Mouse (Mus musculus) cerebellum, adult 11 months (tissue): Measurements from ENCODE around the gene Hs6st3.

Experiments used
- DNase-seq: peaks from one replicate; pipeline ENCODE4 v3.0.0; 2022

Hs6st3 gene

DNA sequence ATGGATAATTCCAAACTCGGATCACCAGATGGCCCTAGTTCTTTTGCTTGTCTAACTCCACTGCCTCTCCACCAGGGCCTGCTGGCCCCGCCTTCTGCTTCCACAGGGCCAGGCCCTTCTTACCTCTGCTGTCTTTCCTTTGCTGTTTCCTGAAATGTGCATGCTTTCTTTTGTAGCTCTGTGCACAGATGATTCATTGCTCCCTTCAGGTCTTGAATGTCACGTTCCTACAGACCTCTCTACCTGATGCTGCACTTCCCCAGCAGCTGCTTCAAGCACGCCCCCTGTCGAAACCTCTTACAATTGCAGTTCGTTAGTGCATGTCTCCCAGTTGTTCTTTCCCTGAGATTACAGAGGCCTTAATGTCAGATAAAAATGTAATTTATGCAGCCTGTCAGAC, 682.4 kb downstream of the Hs6st3 start:
- no peak for DNase-seq

DNA sequence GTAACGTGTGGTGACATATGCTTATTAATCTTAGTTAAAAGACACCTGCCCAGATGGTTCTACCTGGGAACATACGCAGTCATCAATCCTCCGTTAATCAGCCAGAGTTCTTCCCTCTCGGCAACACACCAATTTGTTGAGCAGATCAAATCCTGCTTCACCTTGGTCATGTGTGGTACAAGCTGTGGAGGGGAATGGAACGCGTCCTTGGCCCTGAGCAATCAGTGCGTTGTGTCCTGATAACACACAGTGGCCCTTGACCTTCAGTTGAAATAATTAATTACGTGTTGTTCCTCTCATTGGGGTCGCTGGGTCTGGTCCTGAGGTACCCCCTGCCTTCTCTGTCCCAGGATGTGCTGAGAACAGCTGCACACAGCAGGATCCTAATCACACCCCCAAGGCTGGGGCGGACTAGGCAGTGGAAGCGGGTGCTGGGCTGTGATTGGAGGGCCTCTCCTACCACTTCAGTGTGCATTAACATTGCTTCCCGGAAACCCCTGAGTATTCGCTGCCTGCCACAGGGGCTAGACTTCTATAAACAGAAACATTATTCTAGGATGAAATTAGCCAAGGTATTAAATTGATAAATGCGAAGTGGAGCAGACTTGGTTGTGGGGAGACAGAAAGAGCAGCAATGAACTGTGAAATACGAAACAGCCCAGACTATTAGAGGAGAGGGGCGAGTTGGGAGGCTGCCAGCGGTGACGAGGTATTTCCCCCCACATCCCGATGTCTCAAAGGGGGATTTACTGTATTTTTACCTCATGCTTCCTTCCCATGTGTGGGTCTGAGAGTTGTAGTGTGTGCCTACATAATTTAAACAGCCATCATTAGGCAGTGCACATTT, 693.2 kb downstream of the Hs6st3 start:
- no peak for DNase-seq

DNA sequence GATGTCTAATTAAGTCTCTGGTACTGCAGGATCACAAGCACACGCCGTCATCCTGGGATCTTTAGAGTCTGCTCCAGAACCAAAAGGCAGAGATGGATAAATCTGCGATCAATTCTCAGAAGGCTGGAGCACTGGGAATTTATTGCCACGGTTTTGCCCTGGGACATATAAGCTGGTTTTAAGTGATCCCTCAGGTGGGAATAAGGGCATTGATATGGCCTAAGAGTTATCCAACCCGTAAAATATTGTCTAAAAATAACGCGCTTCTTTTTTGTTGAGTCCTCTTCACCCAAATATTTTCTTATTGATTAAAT, 693.8 kb downstream of the Hs6st3 start:
- no peak for DNase-seq

DNA sequence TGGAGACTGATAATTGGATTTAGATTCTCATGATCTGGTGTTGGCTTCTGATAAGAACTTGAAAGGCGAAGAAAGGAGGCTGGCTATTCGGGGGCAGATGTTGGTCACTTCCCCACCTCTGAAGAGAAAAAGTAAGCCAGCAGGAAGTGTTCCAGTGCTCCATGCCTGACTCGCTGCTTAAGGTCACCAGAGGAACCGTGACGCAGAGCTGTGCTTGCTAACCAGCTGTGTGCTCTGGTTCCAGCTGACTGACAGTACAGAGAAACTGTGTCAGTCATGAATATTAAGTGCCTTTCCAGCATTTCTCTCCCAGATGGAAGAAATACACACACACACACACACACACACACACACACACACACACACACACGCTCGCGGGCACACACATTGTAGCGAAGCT, 694.8 kb downstream of the Hs6st3 start:
- no peak for DNase-seq

DNA sequence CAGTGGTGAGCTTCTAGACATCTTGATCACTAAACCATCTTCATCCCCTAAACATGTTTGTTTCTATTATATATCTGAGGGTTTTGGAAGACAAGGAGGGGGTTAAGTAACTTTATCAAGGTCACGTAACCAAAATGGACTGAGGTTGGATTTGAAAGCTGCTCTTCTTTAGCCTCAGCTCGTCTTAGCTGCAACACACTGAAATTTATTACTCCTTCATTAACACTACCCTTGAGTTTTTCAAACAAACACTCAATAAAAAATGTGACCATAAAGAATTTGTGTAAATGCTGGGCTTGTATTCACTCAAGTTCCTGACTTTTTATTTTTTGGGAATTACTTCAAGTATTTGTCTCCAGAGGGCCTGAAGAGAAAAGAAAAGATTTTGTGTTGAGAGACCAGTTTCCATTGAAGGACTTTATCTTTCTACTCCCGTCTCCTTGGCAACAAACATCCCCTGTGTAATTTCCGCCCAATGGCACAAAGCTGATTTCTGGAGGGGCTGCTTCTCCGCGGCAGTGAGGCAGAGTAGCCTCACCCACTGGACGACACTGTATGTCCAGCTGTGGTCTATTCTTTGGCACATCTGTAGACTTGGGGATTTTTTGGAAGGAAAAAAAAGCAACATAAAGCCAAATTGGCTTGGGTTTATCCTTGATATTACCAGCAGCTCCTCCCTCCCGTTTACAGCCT, 696.0 kb downstream of the Hs6st3 start:
- no peak for DNase-seq

DNA sequence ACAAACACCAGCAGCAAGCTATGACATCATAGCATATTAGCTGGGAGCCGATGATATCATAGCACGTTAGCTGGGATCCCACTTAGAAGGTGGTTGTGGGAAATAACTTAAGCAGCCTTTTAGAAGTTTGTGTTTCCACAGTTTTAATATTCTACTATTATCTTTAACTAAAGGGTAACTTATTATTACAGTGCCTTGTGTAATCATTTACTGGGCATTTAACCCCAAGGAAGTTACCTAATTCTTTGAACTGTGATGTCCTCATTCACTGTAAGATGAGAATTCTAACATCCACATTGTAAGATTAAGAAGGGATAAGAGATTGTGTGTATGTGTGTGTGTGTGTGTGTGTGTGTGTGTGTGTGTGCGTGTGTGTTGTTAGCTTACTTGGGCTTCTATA, 697.9 kb downstream of the Hs6st3 start:
- no peak for DNase-seq

DNA sequence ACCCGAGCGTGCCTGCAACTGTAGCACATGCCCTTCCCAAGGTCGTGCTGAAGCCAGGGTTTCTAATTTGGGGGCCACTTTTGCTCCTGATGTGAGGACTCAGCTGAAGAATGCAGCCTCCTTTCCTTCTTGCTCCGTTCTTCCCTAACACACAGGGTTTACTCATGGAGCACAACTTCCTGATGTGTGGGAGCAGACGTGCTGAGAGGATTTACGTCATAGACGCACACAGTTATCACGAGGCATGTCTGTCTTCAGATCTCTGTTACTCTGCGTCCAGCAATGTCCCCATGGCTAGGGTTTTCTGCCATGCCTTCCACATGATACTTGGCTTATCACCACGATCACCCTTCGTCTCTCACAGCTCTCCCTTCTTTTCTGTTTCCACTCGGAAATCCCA, 709.4 kb downstream of the Hs6st3 start:
- no peak for DNase-seq

DNA sequence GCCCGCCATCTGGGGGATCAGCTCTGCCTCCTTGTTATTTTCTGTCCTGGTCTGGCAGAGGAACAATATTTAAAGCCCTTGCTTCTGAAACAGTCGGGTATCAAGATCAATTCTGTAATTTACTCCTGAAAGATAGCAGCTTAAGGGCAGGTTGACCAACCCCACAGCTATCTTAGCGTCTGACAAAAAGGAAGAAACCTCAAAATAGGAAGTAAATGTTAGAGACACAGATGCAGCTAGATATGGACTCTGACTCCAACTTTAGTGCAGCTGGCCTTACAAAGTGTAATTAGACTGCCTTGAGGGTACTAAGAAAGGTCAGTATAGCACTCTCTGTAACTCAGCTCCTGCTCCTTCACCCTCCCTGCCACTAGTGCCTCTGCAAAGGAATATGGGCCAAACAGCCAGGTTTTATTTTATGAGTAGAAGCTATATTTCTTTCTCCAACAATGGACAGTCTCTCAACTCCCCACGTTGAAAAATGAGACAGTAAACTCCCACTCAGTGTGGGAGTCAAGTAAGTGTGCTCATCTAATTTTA, 710.7 kb downstream of the Hs6st3 start:
- DNase-seq = no peak

DNA sequence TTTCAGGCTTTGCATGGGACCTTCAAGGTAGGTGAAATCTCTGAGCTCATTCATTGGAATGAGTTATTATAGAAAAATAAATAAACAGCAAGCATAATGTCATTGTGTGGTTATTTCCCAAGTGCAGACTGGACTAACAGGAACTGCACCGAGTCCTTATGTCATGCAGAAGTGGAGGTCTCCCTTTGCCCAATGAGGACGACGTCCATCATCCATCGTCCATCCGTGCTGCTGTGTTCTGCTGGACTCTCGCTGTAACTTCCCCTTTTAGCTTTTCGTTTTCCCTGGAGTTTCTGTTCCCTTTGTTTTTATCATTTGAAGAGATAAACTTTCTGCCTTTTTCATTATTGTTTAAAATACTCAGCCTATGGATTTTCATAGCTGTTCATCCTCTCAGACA, 711.2 kb downstream of the Hs6st3 start:
- DNase-seq = no peak

DNA sequence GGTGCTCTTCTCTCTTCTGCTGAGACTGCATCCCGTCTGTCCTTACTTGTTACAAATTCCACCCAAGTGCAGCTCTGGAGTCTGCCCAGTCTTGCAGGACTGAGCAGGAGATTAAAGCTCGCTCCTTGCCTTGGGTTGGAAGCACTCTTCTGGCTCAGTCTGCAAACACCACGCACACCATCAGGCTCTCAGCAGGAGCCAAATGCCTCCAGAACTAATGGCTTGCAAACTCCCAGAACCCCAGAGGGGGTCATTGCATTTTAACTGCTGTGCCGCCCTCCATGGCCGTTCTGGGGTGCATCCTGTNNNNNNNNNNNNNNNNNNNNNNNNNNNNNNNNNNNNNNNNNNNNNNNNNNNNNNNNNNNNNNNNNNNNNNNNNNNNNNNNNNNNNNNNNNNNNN, 714.0 kb downstream of the Hs6st3 start:
- peak; percentile 22 for DNase-seq

DNA sequence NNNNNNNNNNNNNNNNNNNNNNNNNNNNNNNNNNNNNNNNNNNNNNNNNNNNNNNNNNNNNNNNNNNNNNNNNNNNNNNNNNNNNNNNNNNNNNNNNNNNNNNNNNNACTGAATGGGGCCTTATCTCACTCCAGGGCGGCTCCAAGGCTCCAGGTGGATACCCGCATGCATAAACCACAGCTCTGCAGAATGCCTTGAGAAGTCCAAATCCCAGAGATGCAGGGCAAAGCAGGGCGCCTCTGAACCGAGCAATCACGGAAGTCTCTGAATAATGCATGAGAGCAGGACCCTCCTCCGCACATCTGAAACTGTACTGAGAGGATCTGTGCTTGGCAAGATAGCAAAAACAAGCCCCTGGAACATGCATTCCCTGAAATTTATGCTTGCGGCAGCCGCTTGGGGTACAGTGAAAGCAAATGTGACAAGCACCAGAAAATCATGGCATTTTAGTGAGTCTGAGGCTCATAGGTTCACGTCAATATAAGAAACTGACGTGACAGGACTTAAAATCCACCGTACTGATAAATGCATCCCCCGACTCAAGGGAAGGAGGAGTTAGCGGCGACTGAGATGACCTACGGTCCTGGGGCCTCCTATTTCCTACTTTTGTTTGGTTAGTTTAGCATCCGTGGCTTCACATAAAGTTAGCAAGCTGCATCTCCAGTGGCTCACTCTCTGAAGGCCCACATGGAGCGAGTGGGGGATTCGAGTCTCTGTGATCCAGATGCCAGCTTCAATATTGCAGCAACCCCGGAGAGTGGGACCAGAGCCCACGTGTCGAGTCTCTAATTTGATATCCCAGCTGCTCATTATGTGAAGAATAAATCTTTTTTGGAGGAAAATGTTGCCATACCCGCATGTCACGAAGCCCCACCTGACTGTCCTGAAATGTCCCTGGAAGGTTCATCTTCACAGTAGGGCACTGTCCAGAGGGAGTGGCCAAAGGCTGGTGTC, 719.5 kb downstream of the Hs6st3 start:
- no peak for DNase-seq

DNA sequence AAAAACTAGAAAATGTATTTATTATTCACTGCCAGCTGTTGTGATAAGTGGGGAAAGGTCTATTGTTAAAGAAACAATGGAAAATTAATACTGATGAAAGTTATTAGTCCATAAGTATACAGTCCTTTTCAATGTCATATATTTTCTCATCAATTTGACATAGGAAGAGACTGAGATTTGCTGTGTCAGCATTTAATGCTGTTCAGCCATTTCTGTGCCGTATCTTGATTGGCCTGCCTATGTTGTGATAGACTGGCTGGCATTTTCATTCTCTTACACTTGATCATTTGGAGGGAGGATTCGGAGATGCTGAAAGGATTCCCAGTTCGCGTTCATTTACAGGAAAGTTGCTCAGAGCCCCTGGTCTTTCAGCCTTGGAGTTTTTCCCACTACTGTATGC, 735.5 kb downstream of the Hs6st3 start:
- no peak for DNase-seq

DNA sequence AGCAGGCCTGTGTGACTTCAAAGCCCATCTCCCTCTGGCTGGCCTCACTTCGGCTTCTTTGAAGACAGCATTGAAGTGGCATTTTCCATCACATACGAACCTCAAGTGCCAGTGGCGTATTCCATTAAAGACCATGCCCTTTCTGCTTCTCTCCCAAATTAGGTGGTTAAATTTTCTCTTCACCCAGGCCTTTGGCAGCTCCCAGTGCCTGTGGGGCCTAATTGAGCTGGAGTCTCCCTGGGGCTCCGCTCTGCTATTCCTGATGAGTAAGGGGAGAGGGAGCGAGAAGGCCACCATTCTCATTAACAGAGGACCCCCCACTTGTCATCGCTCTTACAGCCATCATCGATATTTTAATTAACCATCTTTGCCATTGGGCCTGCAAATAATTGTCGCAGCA, 754.8 kb downstream of the Hs6st3 start:
- DNase-seq = no peak

DNA sequence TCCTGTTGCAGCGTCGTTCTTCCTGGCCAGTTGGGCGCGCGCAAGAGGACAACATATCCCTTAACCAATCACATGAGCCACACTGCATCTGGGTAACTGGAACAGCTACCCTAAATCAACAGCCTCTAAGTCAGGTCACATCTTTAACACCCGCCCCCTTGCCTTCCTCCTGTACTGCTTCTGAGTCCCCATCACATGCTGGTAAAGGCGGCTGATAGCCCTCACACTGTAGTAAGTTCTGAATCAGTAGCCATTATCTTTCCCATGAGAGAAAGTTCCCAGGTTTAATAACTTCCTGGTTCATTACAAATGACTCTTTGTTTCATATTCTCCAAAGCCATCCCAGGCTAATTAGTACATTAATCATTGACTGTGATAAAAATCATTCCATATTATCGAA, 757.0 kb downstream of the Hs6st3 start:
- DNase-seq = no peak

DNA sequence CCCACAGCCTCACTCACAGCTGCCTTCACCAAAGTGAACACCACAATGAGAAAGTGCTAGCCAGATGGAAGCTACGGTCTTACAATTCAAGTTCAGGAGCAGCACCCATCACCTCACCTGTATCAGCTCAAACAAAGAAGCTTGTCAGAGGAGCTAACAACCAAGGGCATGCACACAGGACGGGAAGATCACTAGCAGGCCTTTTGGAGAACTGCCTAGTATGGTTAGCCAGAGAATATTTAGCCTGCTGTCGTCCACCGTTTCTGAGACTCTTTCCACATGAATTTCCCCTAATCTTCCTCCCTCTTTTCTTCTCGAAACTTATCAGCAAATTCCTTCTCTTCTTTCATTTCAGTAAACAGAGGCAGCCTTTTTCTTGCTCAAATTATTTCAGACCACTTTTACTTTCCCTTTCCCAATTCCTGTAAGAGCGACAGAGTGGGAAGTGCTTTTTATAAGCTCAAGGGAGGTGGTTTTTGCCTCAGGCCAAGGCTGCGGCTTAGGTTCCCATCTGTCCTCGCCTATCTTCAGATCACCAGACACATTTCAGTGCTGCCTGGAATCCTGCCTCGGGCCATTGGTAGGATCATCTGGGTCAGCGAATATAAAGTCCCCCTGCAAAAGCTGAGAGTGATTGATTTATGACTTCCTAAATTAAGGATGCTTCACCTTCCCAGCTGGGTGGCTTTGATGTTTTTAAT, 757.8 kb downstream of the Hs6st3 start:
- no peak for DNase-seq

DNA sequence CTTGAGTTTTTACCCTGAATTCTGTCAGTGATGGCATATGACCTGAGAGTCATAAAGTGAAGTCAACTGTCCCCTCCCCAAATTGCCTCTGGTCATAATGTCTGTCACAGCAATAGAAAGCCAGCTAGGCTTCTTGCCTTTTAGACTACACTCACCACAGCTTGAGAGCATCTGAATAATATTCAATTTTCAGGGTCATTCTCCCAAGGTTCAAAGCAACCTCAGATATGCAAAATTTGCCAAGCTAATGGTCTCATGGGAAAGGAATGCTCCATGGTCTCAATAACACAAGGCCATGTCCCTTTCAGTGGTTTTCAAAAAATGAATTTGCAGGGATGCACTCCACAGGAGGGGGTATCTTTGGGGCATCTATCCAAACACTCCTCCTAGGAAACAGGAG, 764.3 kb downstream of the Hs6st3 start:
- DNase-seq = no peak

DNA sequence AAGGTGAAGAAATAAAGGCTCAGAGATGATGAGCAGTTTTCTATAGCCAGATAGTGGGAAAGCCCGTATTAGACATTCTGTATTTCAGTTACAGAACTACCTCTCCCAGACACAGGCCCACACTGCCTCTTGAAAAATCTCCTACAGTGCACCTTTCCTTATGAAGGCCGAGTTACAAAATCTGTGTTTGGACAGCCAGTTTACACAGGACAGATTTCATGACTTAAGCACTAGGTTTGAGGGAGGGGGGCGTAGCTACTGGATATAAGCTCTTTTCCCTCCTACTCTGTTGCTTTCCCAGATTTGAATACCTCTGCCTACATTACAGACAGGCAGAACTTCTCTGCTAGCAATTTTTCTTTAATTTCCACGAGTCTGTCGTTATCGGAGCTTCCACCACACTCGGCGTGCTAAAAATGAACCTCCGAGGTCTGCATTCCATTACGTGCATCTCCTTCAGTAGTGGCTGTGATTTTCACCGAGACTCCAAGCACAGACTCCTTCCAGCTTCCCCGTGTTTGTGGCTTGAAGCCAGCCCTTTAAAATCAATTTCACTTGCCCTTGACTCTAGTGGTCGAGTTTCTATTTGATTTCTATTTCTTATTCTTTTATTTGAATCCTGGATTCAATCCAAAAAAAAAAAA, 770.0 kb downstream of the Hs6st3 start:
- DNase-seq = no peak

DNA sequence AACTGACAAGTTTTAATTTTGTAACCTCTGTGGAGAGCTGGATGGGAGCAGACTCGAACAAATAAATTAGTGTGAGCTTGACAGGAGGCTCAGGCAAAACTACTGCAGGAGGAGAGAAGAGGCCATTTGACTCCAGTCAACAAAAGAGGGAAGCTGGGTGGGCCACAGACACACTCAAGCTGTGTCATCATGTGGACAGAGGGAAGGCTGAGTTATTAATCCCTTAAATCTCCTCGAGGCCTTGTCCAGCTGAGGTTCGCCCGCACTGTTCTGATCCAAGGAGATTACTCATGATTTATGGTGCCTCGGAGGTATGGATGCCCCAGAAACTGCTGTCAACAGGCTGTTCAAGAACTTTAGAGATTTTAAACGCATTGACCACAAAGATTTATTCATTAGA, 776.4 kb downstream of the Hs6st3 start:
- DNase-seq = no peak

DNA sequence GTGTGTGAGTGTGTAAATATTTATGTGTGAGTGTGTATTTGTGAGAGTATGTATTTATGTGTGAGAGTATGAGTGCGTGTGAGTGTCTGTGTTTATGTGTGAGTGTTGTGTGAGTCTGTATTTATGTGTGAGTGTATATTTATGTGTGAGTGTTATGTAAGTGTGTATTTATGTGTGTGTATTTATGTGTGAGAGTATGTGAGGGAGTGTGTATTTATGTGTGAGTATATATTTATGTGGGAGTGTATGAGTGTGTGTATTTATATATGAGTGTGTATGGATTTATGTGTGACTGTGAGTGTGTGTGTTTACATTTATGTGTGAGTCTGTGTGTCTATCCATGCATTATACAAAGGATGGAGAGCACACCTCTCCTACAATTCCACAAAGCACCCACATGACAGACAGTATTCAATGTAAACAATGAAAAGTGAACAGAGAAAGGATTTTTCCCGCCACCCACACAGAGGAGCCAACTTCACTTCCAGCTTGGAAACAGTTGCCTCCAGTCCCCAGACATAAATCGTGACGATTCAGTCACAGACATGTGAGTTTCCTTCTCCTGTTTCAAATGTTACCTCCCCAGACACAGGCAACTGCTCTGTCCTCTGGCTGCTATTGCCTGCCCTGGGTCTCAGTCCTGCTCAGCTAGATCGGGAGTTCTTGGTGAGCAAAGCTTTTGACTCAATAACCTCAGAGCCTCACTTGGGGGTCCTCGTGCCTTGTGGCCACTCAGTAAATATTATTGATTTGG, 780.3 kb downstream of the Hs6st3 start:
- no peak for DNase-seq

DNA sequence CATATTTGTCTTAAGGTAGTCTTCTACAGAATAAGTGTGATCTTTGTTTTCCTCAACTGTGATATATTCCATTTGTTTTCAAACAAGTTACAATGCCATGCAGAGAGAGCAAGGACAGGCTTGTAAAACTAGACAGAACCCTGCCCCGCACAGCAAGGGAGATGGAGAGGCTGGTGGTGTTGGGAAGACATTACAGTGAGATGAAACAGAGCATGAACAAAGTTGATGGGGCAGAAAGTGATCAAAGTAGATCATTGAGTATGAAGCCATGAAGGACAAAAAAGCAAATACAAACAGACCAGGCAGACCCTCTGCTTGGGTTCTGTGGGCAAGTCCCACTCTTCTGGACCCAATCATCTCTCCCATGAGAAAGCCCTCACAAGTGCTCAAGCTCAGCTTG, 781.0 kb downstream of the Hs6st3 start:
- no peak for DNase-seq
